Mouse (Mus musculus) embryo, embryonic 11.5 days (tissue): ENCODE data around the gene Vegfc.

Source experiments
- DNase-seq: peaks from one replicate; pipeline ENCODE4 v3.0.0-alpha.2; 2012; ENCODE audit warnings: low read depth, low spot score

Vegfc gene

DNA sequence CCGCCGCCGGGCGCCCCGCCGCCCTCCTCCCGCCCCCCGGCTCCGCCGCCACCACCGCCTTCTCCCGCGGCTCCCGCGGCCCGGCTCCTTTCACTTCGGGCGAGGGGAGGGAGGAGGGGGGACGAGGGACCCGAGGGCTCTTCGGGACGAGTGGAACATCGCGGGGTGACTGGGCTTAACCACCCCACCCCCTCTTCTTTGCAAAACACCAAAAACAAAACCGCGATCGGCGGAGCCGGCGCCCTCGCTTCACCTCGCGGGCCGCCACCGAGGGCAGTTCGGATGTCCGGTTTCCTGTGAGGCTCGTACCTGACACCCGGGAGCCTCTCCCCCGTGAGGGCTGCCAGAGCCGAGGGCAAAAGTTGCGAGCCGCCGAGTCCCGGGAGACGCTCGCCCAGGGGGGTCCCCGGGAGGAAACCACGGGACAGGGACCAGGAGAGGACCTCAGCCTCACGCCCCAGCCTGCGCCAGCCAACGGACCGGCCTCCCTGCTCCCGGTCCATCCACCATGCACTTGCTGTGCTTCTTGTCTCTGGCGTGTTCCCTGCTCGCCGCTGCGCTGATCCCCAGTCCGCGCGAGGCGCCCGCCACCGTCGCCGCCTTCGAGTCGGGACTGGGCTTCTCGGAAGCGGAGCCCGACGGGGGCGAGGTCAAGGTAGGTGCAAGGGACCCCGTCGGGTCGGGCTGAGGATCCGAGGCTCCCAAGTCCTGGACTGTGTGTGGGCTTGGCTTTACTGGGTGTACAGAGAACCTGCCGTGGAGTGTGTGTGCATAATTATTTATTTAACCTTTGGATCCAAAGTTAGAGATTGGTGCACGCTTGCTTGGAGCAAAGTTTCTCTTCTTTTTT, at the start of gene Vegfc:
Vegfc (plus strand) TSS at position 336 of the 850 bp plus-strand sequence.
- peak; percentile 36 for DNase-seq

DNA sequence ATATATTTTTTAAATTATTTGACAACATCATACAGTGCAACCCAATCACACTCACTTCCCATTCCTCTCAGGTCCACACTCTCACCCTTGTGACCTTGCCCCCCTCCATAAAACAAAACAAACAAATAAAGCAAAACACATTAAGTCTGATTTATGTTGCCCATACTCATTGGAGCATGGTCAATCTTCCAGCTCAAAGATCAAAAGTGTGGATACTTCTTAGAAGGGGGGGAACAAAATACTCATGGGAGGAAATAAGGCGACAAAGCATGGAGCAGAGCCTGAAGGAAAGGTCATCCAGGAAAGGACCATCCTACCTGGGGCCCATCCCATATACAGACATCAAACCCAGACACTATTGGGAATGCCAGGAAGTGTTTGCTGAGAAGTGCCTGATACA, 42.8 kb upstream of the Vegfc start:
- no peak for DNase-seq

DNA sequence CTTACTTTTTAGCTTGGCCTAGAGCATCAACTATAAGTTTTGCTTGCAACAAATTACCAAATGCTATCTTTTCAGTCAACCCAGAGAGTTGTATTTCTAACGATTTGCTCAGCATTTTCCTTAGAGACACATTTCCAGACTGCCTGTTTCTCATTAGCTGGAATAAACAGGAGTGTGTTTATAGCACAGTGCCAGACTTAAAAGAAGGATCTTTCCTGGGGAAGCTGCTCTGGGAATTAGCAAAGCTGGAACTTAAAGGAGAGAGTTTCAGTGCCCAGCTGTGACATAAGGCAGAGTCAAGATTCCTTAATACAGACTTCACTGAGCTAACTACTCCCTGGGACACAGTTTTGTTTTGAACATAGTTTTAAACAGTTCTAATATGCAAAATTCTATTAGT, 34.8 kb upstream of the Vegfc start:
- no peak for DNase-seq

DNA sequence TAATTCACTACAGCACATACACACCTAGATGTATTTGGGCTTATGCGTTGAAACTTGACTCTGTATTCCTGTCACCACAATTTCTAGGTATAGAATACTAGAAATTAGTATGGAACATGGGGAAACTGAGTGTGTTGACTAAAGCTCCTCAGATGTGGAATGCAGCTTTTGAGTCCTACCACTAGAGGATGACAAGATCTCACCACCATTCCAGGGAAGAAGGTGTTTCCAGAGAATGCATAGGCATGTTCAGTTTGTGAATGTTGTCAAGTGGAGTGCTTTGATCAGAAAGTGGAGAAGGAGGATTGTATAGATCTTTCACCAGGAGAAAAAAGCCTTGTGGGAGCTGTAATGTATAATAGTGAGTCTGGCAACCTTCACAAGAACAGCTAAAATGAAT, 33.9 kb upstream of the Vegfc start:
- no peak for DNase-seq

DNA sequence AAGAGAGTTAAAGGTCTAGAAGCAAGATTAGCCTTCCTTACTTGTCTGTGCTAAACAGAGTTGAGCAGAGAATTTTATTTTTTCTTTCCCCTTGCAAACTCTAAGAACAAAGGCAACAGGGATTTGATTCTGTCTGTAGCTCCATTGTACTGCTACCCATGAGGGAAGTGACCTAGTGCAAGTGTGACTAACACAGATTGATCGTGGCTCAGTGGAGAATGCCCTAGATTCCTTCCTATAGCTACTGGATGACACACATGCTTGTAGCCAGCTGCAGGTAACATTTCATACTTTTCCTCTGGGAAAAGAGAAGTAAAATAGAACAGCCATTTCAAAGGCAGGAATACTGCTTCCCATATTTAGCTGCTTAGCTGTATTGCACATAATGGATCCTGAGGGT, 24.2 kb upstream of the Vegfc start:
- DNase-seq = no peak

DNA sequence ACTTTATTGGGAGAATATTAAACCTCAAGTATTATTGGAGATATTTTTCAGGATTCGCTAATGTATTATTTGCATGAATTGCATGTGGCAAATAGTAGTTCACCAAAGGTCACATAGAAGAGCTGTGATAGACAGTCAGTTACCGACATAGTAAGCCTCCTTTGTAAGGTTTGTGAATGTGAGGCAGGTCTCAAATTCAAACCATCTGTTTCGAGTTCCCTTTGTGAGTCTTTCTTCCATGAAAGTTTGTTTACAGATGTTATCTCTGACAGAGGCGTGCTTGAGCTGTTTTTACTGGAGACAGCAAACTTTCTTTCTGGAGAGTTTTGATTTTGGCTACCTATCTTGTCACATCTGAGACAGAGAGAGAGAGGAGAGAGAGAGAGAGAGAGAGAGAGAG, 11.9 kb upstream of the Vegfc start:
- DNase-seq = no peak

DNA sequence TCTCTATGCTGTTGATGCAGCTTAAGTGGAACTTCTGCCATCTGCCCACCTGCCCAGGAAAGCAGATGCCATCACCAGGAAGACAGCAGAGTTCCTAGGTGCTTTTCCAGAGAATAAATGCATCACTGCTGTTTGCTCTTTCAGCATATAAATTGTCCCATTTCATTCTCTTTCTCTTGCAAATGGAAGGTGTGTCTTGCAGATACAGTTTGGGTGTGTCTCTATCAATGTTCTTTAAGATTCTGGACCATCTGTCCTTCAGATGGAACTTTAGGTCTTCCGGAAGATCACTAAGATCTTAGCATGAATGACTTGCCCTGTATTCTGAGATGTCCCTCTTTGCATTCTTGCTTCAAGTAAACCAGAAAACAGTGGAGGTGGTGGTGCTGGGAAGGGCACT, 1.1 kb upstream of the Vegfc start:
- no peak for DNase-seq

DNA sequence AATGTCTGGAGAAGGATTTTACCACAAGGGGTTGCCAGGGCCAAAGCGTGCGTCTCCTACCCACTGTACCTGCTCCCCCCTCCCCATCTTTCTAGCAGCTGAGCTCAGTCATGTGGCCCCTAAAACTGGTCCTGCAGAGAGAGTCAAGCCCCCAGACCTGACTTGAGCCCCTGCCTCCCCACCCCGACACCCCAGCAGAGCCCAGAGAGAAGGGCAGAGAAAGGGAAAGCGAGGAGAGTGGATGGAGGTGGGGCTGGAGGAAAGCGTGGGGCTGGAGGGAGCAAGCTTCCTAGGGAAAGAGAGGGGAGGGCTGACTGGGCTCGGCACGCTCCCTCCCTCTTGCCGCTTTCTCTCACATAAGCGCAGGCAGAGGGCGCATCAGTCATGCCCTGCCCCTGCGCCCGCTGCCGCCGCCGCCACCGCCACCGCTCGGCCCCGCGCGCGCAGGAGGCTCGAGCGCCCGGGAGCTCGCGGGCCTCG, 575 bp upstream of the Vegfc start:
- peak; percentile 51 for DNase-seq

DNA sequence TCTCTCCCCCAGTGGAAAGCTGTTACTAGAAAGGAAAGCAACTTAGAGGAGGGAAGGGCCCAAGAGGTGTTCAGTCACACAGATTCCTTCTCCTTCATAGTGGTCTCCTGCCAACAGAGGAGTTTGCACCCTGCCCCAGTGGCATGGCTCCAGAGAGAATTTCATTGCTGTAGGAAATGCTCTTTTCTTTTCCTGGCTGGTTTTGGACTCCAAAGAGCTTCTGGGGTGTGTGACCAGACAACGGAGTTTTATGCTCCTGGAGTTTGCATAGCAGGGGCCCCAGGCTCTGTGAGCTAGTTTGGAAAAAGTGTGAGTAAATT, 675 bp downstream of the Vegfc start:
- no peak for DNase-seq

DNA sequence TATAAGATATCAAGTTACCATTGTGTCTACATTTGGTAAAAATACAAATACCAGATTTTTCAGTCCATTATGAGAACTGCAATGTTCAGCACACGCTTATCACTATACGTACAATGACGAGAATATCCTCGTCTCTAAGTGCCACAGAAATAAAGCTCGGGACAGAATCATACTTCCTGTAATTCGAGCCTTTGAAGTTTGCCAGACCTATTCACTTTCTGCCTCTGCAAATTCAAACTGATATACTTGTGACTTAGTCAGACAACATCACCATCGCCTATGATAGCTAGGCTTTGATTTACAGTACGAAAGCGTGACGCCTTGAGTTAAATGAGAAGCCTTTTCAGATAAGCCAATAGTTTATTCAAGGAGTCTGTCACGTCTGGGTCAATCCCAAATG, 1.6 kb downstream of the Vegfc start:
- DNase-seq = no peak

DNA sequence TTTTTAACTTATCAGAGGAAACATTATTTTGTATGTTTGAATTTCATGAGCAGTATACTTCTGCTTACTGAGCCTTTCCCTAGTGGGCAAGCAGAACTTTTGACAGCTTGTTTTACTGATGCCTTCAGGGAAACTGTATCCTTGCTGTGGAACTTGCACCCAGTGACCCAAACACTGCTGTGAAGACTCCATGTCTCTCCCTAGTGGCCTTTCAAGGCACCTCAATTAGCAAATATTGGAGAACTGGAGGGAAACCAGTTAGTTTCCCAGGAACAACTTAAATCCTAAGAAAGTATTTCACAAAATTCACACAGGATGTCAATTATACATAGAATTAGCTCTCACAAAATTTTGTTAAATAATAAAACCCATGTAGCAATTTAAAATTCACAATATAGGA, 2.2 kb downstream of the Vegfc start:
- no peak for DNase-seq

DNA sequence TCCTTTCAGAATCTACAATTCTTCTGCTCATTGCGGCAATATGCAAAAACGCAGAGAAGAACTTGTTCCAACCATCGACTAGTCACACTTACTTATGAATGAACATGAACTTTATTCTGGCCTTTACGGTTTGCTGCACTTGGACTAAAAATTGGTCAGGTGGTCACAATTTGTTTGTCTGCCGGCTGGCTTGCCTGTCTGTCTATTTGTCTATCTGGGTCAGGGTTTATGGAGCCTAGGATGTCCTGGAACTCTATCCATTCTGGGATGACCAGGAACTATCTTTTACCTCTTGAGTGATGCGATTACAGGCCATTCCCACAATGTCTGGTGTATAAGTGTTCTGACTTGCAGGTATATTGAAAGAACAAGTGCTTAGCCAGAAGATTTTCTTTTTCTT, 8.5 kb downstream of the Vegfc start:
- DNase-seq = no peak

DNA sequence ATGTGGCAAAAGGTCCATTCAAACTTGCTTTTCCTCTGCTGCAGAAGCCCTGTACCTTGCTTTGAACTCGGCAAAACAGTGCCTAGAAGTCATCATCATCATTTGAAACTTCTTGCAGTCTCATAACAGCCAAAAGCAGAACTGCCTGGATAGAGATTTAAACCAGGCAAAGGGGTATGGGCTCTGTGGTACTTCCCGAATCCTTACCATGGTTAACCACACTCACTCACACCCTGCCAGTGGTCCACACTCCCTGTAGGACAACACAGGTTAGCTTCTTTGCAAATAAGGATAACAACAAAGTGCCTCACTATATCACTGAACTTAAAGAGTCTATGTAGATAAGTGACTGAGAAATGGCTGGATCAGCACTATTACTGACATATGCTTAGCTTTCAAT, 9.7 kb downstream of the Vegfc start:
- no peak for DNase-seq

DNA sequence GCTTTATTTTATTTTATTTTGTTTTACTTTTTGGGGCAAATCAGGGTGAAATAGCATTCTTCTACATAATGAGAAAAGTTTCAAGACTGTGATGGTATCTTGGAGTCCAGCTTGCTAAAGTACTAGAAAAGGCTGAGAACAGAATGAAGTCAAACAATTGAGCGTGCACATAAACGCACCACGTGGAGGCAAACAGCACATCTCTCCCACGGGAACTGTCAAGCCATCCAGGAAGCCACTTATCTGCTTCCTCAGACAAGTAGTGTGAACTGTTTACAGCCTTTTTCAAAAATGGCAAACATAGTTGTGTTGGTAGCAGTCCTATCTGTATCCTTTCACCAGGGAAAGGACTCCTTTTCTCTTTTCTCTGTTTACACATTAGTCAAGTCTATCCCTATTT, 11.8 kb downstream of the Vegfc start:
- no peak for DNase-seq

DNA sequence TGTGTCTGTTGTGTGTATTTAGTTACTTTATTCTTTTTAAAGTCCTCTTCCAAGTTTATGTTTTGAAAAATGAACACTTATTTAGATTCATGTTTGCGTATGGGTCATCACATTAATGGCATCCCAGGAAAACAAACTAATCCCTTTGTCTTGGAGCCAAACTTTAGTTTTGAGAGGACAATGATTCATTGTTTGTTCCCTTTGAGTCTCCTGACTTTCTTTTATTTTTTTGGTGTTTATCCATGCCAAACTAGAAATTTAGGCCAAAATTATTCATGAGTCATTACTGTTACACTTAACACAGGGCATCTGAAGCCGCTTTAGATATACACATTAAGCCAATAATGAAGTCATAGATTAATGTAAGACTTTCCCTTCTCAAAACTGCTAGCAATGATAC, 12.5 kb downstream of the Vegfc start:
- DNase-seq = no peak

DNA sequence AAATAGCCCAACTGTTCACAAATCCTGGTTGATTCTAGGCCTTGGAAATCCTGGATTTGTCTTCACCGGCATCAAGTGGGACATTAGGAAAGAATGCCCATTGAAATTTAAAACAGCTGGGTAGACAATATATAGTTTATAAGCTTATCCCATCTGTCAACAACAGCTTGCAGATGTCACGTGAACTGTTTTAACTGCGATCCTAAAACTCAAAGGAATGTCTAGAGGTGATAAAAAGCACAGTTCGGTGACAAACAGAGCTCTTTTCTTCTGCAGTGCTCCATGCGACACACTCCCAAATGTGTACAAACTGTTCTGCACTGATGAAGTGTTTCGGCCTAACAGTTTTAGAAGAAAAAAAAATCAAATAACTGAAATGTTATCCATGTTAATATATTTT, 22.7 kb downstream of the Vegfc start:
- DNase-seq = no peak

DNA sequence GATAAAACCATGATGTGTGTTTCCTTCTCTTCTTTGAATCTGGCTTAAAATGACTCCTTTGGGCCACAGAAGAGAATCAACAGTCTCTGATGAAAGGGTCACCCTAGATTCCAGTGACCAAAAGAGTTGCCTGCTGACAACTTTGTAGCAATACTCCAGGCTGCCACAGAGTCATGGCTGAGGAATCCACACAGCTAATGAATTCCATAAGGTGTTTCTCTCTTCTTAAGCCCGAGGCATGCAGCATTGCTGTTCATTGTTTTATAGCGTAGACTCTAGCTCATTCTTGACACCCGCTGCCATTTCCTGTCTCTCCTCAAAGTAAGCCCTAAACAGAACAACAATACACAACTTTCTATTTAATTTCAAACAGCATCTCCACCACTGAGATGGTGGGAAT, 37.2 kb downstream of the Vegfc start:
- no peak for DNase-seq

DNA sequence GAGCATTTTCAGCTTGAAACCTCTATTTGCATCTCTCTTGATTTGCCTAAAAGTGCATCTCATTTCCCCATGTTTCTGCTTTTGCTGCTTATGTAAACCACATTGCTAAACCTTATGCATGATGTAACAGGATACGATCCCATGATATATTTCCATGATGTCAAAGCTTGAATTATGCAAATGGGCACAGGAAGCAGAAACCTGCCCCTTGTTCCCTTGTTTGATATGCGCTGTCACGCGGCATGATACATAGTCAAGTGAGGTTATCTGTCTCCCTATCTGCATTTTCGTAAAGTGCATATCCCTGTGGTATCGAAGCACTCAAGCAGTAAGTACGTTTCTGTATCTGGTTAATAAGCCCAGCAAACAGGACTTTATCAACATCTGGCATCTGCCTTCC, 42.7 kb downstream of the Vegfc start:
- DNase-seq = no peak

DNA sequence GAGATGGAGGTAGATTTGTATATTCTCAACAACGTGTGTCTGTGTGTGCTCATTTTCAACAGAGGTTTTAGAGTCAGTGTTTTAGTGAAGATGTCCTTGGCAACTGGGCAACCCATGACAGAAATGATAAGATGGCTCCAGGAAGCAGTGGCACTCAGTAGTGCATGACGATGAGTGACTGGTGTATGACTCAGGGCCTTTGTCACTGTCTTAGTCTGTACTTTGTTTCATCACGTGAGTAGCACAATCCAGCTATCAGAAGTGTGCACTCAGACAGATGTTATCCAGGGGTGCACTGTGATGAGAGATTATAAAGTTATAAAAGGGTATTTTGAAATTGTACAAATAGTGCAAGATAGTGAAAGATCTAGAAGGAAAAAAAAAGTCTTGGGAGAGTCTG, 44.5 kb downstream of the Vegfc start:
- no peak for DNase-seq

DNA sequence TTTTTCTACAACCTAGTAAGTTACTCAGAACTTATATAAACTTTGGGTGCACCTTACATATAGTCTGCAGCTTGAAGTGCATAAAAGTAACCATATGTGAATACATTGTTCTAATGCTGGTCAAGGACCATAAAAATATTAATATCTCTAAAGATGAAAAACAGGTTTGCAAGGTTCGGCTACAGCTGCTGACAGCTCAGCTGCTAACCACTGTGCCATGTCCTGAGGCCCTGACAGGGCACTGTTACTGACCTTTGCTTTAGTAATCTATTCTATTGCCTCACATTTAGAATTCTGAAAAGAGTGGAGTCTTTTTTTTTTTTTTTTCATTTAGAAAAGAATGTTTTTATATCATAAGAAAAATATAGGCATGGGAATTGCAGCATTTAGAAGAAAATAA, 44.9 kb downstream of the Vegfc start:
- no peak for DNase-seq

DNA sequence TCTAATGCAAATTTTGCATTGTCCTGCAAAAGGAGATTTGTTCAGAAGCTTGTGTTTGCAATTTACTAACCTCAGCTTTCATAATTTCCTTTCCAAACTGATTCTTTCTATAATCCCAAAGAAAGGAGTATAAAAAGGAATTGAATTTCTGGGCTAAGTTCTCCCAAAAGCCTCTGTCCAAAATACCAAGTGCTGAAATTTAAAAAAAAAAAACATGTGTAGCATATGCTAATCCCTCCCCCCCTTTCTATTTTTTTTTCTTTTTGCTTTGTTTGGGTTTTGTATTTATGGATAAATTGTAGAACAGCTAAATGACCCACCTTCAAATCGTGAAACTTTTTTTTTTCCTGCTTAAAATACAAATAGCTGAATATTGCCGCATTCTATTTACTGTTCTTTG, 53.2 kb downstream of the Vegfc start:
- no peak for DNase-seq

DNA sequence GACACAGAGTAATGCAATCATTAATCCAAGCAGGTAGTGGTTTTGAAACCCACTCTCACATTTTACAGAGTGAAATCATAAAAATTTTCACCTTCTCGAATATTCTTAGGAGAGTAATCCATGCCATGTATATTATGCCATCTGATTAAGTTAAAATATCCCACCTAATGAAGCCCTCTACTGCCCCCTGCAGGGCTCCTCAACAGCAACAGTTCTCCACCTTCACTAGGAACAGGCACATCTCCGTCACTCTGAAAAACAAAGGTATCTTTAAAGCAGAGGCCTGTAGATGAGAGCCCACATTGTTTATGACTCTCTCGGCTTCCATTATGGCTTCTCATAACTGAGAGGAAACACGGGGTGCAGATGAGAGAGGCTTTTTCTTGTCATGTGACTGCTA, 75.8 kb downstream of the Vegfc start:
- peak; percentile 17 for DNase-seq

DNA sequence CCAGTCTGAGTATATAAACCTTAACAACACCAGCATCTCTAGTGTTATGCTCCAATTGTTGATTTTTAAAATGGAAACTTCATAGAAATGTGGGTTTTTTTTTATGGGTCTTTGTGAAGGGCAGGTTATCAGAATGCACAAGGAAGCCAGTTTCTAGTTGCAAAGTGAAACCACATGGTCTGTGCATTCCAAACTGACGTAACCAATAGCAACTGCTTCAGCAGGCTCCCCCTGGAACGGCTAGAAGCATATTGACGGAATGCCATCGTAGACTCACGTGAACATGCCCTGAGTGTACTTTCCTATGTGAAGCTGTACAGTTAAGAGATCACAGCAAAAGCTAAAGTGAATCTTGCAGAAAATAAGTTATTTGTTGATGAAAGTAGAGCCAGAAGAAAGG, 86.1 kb downstream of the Vegfc start:
- DNase-seq = peak; percentile 55

DNA sequence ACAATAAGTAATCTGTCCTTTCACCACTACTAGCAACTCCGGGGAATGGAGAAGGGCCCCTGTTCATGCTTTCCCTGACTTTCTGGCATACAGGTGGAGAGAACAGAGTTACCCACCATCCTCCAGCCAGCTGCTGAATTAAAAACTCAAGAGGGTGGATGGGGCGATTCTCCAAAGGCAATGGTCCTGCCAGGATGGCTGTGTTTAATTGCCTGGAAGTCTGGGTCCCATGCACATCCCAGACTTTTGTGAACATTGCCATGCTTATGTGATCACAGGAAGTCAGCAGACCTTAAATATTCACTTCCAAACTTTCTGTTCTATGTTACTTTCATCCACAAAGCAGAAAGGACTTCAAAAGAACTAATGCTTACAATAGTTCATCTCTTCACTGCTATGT, 107.9 kb downstream of the Vegfc start:
- no peak for DNase-seq
